Mouse (Mus musculus) forebrain, embryonic 13.5 days (tissue): ENCODE data around the gene Oxct1. TPM values are rescaled to one million over a fixed set of nuclear protein-coding genes. Genes with fewer than 3 reads are reported as not detected.

Source experiments
- ATAC-seq: fragments of 200-750 bp; cut with Nextera tagmentation; 2 replicates; pipeline ENCODE4 v1.8.0; 2017
- H3K27ac ChIP-seq: fragments of 300-500 bp; sonication (generic); 2 replicates; pipeline ENCODE4 v1.5.1; 2015; ENCODE audit warnings: inconsistent platforms, mild to moderate bottlenecking, moderate library complexity
- H3K27me3 ChIP-seq: fragments of 300-500 bp; sonication (generic); 2 replicates; pipeline ENCODE4 v1.6.1; 2015; ENCODE audit warnings: mild to moderate bottlenecking, inconsistent platforms
- H3K36me3 ChIP-seq: fragments of 300-500 bp; sonication (generic); 2 replicates; pipeline ENCODE4 v1.6.1; 2015; ENCODE audit warnings: mild to moderate bottlenecking, inconsistent platforms; ENCODE audit not compliant: poor library complexity, severe bottlenecking
- H3K4me1 ChIP-seq: fragments of 300-500 bp; sonication (generic); 2 replicates; pipeline ENCODE4 v1.6.1; 2015; ENCODE audit warnings: inconsistent platforms
- H3K4me2 ChIP-seq: fragments of 300-500 bp; sonication (generic); 2 replicates; pipeline ENCODE4 v1.6.1; 2015; ENCODE audit warnings: inconsistent platforms, mild to moderate bottlenecking, moderate library complexity
- H3K4me3 ChIP-seq: fragments of 300-500 bp; sonication (generic); 2 replicates; pipeline ENCODE4 v1.5.1; 2015; ENCODE audit warnings: mild to moderate bottlenecking, inconsistent platforms
- H3K9ac ChIP-seq: fragments of 300-500 bp; sonication (generic); 2 replicates; pipeline ENCODE4 v1.6.1; 2015; ENCODE audit warnings: mild to moderate bottlenecking, inconsistent platforms
- H3K9me3 ChIP-seq: fragments of 300-500 bp; sonication (generic); replicated peaks from 2 replicates; pipeline ENCODE4 v1.6.1; 2016; ENCODE audit warnings: inconsistent platforms
- WGBS: fragments of 180-500 bp; shearing (Covaris S2); methylation state at CpG from one replicate; pipeline ENCODE4 v1.1.7; 2015; 5-methylcytosine and 5-hydroxymethylcytosine counted together
- polyA plus RNA-seq: library from polyadenylated mRNA; unstranded; fragments of >200 nt; fragmentation: Nextera tagmentation; extraction: Ambion mirVana; gene quantifications from 2 replicates; pipeline ENCODE4 v1.2.1, GENCODE M21; 2015

Oxct1 gene
- polyA plus RNA-seq, 1 experiment from 2014 or later, result 249 TPM

DNA sequence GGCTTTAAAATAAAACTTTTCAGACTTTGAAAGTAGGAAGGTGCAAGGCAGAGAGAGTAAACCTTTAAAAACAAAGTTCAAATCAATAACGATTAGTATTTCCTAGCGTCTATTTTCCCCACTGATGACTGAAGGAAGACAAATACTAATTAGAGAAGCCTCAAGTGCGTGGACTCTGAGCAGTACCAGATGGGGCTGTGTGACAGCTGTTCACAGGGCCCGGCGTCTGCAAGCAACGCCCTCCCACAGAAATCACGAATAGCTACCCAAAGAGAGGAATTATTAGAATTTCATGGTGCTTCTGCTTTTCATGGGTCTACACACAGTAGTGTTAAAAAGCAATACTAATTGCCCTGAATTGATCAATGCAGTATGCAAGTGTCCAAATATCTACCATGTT lies 61.7 kb downstream of the Oxct1 start:
- no peaks in the 10 kb centered on the region for H3K9me3 ChIP-seq
- whole genome bisulfite sequencing, result 53% methylated on average over 7 of the region's 7 CpGs
- H3K36me3 ChIP-seq, result peaks cover 13% of the 10 kb centered on the region; the same call in 1 of the 2 replicates
- no peak overlapping the region for H3K4me2 ChIP-seq
- no peak overlapping the region for H3K27ac ChIP-seq
- H3K9ac ChIP-seq, result no peak overlapping the region
- H3K4me1 ChIP-seq, result peaks cover 8% of the 10 kb centered on the region; the same call in 1 of the 2 replicates
- no peaks in the 10 kb centered on the region for H3K27me3 ChIP-seq
- H3K4me3 ChIP-seq, result no peak overlapping the region
- peak; percentile 76; the same call in 1 of the 2 replicates for ATAC-seq

DNA sequence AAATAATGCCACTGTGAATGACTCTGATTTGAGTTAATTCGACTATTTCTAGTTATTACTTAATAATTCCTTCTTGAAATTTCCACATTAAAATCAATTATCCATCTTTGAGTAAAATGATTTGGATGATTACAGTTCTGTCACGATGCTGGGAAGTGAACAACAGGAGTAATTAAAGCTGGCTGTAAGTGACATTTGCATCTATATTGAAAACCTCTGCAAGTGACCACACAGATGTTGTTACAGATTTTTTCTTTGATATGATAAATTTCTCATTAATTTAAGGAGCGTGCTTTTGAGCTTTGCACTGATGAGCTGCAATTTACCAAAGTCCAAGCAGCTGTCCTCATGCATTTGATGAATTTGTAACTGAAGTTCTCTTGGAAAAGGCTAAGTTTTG lies 64.4 kb downstream of the Oxct1 start:
- no peak overlapping the region for H3K9ac ChIP-seq
- H3K4me2 ChIP-seq, result no peak overlapping the region
- H3K4me1 ChIP-seq, result peaks cover 8% of the 10 kb centered on the region; the same call in 1 of the 2 replicates
- H3K9me3 ChIP-seq, result no peaks in the 10 kb centered on the region
- no peak overlapping the region for H3K27ac ChIP-seq
- no peak overlapping the region for H3K4me3 ChIP-seq
- H3K27me3 ChIP-seq, result no peaks in the 10 kb centered on the region
- 63% methylated on average over 3 of the region's 3 CpGs for WGBS
- peak; percentile 36; the same call in 1 of the 2 replicates for ATAC-seq
- peaks cover 13% of the 10 kb centered on the region; the same call in 1 of the 2 replicates for H3K36me3 ChIP-seq

- no peak overlapping the region for H3K9ac ChIP-seq
- H3K4me3 ChIP-seq, result no peak overlapping the region
- H3K9me3 ChIP-seq, result no peaks in the 10 kb centered on the region
- no peak for ATAC-seq
- no peaks in the 10 kb centered on the region for H3K27me3 ChIP-seq
- WGBS, result 87% methylated on average over 2 of the region's 2 CpGs
- H3K36me3 ChIP-seq, result peaks cover 16% of the 10 kb centered on the region; the same call in 1 of the 2 replicates
- no peak overlapping the region for H3K27ac ChIP-seq
- peaks cover 5% of the 10 kb centered on the region; the same call in 1 of the 2 replicates for H3K4me1 ChIP-seq
- H3K4me2 ChIP-seq, result no peak overlapping the region
These were observed 66.4 kb downstream of the Oxct1 start for GRCm38 (mm10) chr15:4092586-4092985.

GRCm38 (mm10) chr15:4100341-4100921 lies 74.2 kb downstream of the Oxct1 start:
- 88% methylated on average over 10 of the region's 10 CpGs for WGBS
- no peaks in the 10 kb centered on the region for H3K4me1 ChIP-seq
- H3K9me3 ChIP-seq, result no peaks in the 10 kb centered on the region
- H3K9ac ChIP-seq, result no peak overlapping the region
- no peak overlapping the region for H3K27ac ChIP-seq
- peaks cover 29% of the 10 kb centered on the region for H3K36me3 ChIP-seq
- no peak overlapping the region for H3K4me2 ChIP-seq
- H3K27me3 ChIP-seq, result no peaks in the 10 kb centered on the region
- H3K4me3 ChIP-seq, result no peak overlapping the region
- peak; percentile 53; the same call in 1 of the 2 replicates for ATAC-seq

GRCm38 (mm10) chr15:4101025-4101424 lies 74.8 kb downstream of the Oxct1 start:
- Histone ChIP-seq H3K4me2 (no peak overlapping the region), H3K9ac (no peak overlapping the region), H3K9me3 (no peaks in the 10 kb centered on the region), H3K4me1 (no peaks in the 10 kb centered on the region), H3K27me3 (no peaks in the 10 kb centered on the region), H3K36me3 (peaks cover 29% of the 10 kb centered on the region), H3K4me3 (no peak overlapping the region), H3K27ac (no peak overlapping the region)
- 85% methylated on average over 10 of the region's 10 CpGs for WGBS
- no peak for ATAC-seq

DNA sequence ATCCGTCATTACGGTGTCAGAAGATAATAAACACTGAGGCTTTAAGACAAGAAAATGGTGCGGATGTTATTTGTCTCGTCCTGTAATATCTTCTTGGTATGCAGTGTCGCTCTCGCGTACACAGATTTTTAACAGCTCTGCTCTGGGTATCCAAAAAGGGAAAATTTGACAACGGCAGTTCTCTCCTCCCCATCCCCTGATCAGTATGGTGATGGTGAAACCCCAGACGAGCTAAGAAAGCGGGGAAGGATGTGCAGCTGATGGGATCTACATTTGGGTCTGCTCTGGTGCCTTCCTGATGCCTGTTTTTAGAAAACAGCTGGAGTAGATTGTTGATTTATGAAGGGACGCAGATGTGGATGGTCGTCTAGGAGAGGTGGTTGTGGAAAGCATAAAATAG lies 78.1 kb downstream of the Oxct1 start:
- H3K4me1 ChIP-seq, result no peaks in the 10 kb centered on the region
- H3K27me3 ChIP-seq, result no peaks in the 10 kb centered on the region
- 92% methylated on average over 12 of the region's 12 CpGs for WGBS
- H3K27ac ChIP-seq, result no peak overlapping the region
- no peaks in the 10 kb centered on the region for H3K9me3 ChIP-seq
- peaks cover 20% of the 10 kb centered on the region for H3K36me3 ChIP-seq
- H3K4me3 ChIP-seq, result no peak overlapping the region
- ATAC-seq, result no peak
- H3K9ac ChIP-seq, result no peak overlapping the region
- H3K4me2 ChIP-seq, result no peak overlapping the region

DNA sequence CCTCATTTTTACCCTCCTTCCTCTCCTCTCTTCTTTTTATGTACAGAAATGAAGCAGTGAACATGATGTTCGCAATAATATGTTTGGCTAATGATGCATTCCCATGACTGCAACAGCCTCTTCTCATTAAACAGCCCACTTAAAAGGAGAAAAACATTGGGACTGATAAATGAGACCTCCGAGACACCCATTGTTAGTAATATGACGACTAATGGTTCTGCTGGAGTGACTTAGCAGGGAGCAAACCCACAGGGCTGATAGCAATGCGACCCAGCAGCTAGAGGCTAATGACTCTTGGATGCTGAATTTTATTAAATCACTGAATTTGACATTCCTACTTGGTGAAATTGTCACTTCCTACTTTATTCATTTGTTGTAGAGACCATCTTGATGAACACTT lies 79.3 kb downstream of the Oxct1 start:
- no peak overlapping the region for H3K4me3 ChIP-seq
- no peak for ATAC-seq
- peaks cover 16% of the 10 kb centered on the region for H3K36me3 ChIP-seq
- H3K27ac ChIP-seq, result no peak overlapping the region
- WGBS, result 64% methylated on average over 4 of the region's 4 CpGs
- no peak overlapping the region for H3K4me2 ChIP-seq
- no peaks in the 10 kb centered on the region for H3K27me3 ChIP-seq
- no peak overlapping the region for H3K9ac ChIP-seq
- no peaks in the 10 kb centered on the region for H3K9me3 ChIP-seq
- no peaks in the 10 kb centered on the region for H3K4me1 ChIP-seq

- peaks cover 4% of the 10 kb centered on the region; the same call in 1 of the 2 replicates for H3K36me3 ChIP-seq
- no peaks in the 10 kb centered on the region for H3K9me3 ChIP-seq
- H3K27me3 ChIP-seq, result no peaks in the 10 kb centered on the region
- 92% methylated on average over 6 of the region's 6 CpGs for WGBS
- H3K4me1 ChIP-seq, result no peaks in the 10 kb centered on the region
- no peak for ATAC-seq
- no peak overlapping the region for H3K4me3 ChIP-seq
- H3K9ac ChIP-seq, result no peak overlapping the region
- H3K27ac ChIP-seq, result no peak overlapping the region
- no peak overlapping the region for H3K4me2 ChIP-seq
These were observed 93.8 kb downstream of the Oxct1 start for GRCm38 (mm10) chr15:4119962-4120361.

DNA sequence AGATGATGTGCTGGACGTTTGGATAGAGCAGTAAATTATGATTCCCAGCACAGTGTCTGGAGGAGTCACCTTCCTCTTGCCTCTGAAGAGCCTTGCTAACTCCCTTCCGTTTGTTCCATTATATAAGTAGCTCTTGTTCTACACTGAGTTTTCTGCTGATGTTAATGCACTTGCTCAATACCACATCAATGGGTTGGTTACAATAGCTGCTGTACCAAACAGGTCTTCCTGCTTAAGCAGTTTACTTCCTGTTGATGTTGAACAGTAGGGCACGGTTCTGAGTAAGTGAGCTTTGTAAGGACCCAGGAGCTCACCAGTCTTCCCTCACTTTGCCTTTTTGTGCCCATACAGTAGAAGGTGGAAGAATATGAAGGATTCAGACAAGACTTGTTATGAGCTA lies 98.5 kb downstream of the Oxct1 start:
- Histone ChIP-seq H3K4me3 (no peak overlapping the region), H3K9me3 (no peaks in the 10 kb centered on the region), H3K27me3 (no peaks in the 10 kb centered on the region), H3K4me2 (no peak overlapping the region), H3K36me3 (peaks cover 19% of the 10 kb centered on the region; the same call in 1 of the 2 replicates), H3K27ac (no peak overlapping the region), H3K9ac (no peak overlapping the region), H3K4me1 (no peaks in the 10 kb centered on the region)
- 51% methylated on average over 3 of the region's 3 CpGs for WGBS
- no peak for ATAC-seq

GRCm38 (mm10) chr15:4138524-4138923 lies 112.3 kb downstream of the Oxct1 start:
- no peaks in the 10 kb centered on the region for H3K27me3 ChIP-seq
- H3K4me2 ChIP-seq, result no peak overlapping the region
- WGBS, result 0% methylated on average over 1 of the region's 1 CpGs
- no peak overlapping the region for H3K9ac ChIP-seq
- H3K36me3 ChIP-seq, result peaks cover 17% of the 10 kb centered on the region; the same call in 1 of the 2 replicates
- H3K27ac ChIP-seq, result no peak overlapping the region
- H3K9me3 ChIP-seq, result no peaks in the 10 kb centered on the region
- no peaks in the 10 kb centered on the region for H3K4me1 ChIP-seq
- ATAC-seq, result no peak
- H3K4me3 ChIP-seq, result no peak overlapping the region

DNA sequence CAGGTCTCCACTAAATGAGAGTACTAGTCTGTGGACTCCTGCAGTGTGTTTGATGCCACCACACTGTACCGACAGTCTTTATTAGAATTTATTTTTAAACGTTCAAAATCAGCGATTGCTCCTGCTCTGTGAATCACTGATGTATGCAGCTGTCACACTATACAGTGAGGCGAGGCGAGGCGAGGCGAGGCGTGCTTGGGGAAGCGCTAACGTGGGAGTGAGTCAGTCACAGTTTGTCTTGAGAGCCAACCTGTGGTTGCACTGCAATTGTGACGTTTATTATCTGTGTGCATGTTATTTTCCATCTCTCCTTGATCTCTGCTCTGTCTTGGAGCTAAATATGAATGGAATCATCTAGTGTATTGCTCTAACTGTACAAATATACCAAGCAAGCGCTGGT lies 113.3 kb downstream of the Oxct1 start:
- Histone ChIP-seq H3K9me3 (no peaks in the 10 kb centered on the region), H3K4me1 (no peaks in the 10 kb centered on the region), H3K27ac (no peak overlapping the region), H3K4me3 (no peak overlapping the region), H3K36me3 (peaks cover 21% of the 10 kb centered on the region; the same call in 1 of the 2 replicates), H3K4me2 (no peak overlapping the region), H3K9ac (no peak overlapping the region), H3K27me3 (no peaks in the 10 kb centered on the region)
- no peak for ATAC-seq
- 89% methylated on average over 12 of the region's 12 CpGs for WGBS

DNA sequence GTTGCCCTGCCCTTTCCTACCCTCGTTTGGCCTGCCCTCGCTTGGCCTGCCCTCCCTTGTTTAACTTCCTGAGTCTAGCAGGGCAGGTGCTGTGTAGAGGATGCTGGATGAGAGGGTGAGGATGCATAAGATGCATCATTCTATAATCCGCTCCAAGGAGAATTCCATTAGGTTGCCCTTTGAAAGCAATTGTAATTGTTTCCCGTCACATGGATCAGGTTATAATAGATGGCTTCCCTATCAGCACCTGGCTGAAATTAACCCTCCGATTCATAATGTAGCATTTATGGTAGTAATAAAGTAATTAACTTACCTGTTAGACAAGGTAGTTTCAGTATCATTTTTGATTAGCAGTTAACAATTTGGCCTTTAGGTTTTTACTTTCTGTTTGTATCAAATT lies 119.2 kb downstream of the Oxct1 start:
- Histone ChIP-seq H3K27me3 (no peaks in the 10 kb centered on the region), H3K36me3 (peaks cover 18% of the 10 kb centered on the region), H3K9me3 (no peaks in the 10 kb centered on the region), H3K4me3 (no peak overlapping the region), H3K4me1 (0 out of 2 replicates have a peak, but pooled peaks cover 4% of the 10 kb centered on the region), H3K9ac (no peak overlapping the region), H3K4me2 (no peak overlapping the region), H3K27ac (no peak overlapping the region)
- ATAC-seq, result no peak
- 89% methylated on average over 5 of the region's 5 CpGs for WGBS

GRCm38 (mm10) chr15:4147700-4148099 lies 121.5 kb downstream of the Oxct1 start:
- H3K36me3 ChIP-seq, result peaks cover 24% of the 10 kb centered on the region
- H3K27me3 ChIP-seq, result no peaks in the 10 kb centered on the region
- WGBS, result 82% methylated on average over 2 of the region's 2 CpGs
- no peak overlapping the region for H3K4me3 ChIP-seq
- ATAC-seq, result no peak
- H3K9me3 ChIP-seq, result no peaks in the 10 kb centered on the region
- H3K4me2 ChIP-seq, result no peak overlapping the region
- H3K4me1 ChIP-seq, result 0 out of 2 replicates have a peak, but pooled peaks cover 4% of the 10 kb centered on the region
- no peak overlapping the region for H3K9ac ChIP-seq
- H3K27ac ChIP-seq, result no peak overlapping the region
